Mouse (Mus musculus): ENCODE measurements around the gene Aida.
"Not testable (repeated sequence)": the region's sequence is repeated elsewhere in the genome, so short reads cannot be mapped to it uniquely, and the experiment has no call there.

Aida gene

GRCm38 (mm10) chr1:183322496-183322895 lies 26.1 kb downstream of the Aida start:
- not testable (repeated sequence) for DNase-seq

- DNase-seq = no peak
Measured at GRCm38 (mm10) chr1:183323923-183324322, 27.5 kb downstream of the Aida start.

DNA sequence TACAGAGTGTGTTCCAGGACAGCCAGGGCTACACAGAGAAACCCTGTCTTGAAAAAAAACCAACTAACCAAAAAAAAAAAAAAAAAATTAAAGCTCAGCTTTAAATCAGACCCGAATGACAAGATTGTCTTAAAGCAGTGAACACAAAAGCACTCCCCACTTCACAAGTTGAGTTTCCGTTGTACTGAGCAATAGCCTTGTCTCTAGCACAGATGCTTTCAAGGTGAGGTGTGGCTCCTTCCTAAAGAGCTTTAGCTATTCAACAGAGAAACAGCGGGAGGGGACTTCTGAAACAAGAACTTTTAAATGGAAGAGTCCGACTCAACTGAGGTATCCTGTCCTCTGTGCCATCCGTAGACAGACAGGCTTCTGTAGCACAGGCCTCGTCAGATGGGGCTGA lies 28.0 kb downstream of the Aida start:
- no peak for DNase-seq

GRCm38 (mm10) chr1:183327171-183327570 lies 30.8 kb downstream of the Aida start:
- no peak for DNase-seq

- not testable (repeated sequence) for DNase-seq
Measured at GRCm38 (mm10) chr1:183342902-183343301, 46.5 kb downstream of the Aida start.

GRCm38 (mm10) chr1:183344886-183345816 lies 48.8 kb downstream of the Aida start:
- DNase-seq = peak; percentile 93

DNA sequence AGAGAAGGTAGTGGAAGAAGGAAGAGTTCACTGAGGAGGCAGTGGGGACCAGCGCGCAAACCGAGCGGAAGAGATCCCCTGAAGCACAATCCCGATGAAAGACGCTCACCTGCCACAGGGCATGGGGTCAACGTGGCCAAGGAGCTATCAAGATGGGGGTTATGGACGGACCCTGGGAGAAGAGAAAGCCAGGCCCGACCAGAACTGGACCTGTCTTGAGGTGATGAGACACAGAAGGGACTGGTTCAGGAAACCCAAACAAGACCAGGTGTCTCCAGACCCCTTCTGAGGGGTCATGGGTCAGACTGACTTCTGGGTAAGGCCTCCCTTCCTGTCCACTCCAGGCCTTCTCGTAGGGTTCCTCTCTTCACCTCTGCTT lies 49.4 kb downstream of the Aida start:
- DNase-seq = no peak

- DNase-seq = peak; percentile 87
Measured at GRCm38 (mm10) chr1:183349840-183350239, 53.5 kb downstream of the Aida start.

DNA sequence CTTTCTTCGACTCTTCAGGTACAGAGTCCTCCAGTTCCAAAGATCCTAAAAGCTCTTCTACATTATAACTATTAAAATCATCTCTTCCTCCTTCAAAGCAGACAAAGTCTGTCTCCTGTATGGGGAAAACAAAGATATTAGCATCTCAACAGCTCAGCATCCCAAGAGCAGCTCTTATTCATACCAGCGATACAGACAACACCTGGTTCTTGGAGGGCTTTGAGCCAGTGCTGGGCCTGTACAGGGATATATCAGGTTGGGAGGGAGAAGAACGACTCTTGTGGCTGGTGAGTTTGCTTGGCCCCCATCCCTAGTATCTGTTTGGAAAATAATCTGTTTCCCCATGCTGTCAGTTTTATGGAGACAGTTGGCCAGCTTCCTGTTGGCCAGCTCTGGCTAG lies 62.5 kb downstream of the Aida start:
- DNase-seq = no peak

- no peak for DNase-seq
Measured at GRCm38 (mm10) chr1:183362301-183362700, 65.9 kb downstream of the Aida start.

- no peak for DNase-seq
Measured at GRCm38 (mm10) chr1:183362729-183363576, 66.6 kb downstream of the Aida start.

DNA sequence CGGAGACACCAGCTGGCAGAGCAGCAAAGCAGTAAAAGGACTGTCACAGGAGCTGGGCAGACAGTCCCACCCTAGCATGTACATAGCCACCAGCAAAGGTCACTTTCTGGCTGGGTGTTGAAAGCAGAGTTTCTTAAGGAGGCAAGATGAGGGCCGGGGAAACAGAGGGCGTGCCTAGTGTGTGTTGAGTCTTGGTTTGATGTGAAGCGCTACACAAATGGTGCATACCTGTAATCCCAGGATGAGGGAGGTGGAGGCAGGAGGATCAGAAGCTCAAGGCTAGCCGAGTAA lies 67.1 kb downstream of the Aida start:
- DNase-seq = no peak

- DNase-seq = no peak
Measured at GRCm38 (mm10) chr1:183366361-183366760, 70.0 kb downstream of the Aida start.

DNA sequence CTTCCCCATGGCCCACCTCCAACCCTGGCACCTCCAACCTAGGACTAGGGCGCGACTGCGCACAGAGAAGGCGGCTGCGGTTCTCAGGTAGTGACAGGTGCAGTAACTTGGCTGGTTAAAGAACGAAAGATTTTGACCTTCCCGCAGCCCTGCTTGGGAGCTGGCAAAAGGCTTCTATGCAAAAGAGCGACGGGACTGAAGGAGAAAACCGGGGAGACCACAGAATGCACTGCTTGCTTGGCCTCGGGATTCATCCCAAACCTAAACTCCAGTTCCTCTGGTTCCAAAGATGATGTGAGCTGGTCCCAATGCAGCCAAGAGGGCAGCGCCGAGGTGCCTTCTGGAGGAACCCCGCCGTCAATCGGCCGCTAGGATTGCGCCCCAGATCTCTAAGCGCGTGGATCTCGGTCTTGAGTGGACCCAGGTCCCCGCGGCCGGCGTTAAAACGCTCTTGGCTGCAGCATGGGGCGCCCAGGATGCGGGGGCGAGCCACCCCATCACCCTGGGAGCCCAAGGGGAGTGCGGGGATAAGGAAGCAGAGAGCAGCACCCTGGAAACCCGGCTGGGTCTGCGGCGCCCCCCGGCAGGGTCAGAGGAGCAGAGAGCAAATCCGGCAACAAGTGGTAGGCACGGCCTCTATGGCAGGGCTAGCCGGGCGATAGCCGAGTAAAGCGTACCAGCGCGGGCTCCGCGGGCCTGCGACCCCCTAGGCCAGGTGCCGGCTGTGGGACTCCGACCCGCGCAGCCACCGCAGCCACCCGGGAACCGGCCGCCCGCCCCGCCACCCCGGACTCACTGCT lies 72.4 kb downstream of the Aida start:
- DNase-seq = no peak

DNA sequence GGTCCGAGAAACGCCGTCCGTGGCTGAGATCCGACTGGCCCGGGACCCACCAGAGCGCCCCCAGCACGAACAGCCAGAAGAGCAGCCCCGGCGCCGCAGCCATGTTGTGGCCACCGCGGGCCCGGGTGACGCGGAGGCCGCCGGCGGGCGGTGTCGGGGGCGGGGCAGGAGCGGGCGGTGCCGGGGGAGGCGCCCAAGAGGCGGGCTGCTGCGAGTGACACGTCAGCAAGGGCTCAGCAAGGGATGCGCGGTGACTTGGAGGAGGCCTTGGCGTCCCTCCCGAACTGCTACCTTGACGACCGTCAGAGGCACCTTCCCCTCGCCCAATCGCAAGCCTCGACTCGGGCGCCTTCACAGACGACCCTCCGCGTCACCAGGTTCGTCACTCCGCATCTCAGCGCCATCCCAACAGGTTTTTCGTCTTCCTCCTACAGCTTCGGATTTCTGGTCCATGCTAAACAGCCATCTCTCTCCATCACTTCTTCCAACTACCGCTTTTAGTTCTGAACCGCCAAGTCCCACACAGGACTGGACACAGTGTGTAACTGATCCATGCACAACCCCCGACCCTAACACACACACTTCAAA lies 73.1 kb downstream of the Aida start, which contains the start of gene Mia3:
Gene Mia3, minus strand, starts transcription at position 127 of the 588 bp plus-strand sequence.
- DNase-seq = peak; percentile 96

DNA sequence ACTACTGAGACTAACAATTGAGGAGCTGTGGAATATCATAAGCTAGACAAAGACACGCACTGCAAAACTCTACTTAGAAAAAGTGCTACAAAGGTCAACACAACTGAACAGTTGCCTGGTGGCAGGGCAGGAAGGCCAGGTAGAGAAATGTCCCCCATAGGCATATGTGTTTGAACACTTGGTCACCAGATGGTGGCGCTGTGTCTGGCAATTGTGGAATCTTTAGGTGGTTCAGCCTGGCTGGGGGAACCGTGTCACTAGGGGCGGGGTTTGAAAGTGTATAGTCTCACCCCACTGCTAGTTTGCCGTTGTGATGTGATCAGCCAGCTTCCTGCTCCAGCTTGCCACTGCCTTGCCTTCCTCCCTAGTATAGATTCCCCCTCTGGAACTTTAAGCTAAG lies 78.3 kb downstream of the Aida start:
- no peak for DNase-seq

All from retina, postnatal 1 day (tissue).